Mouse (Mus musculus) CD4-positive, CD25-positive, alpha-beta regulatory T cell, adult 2 months (primary cell): Measurements from ENCODE around the gene Cyb561d1.
A peak's percentile ranks its signal among the peaks of the same experiment; 100 is the strongest.

ENCODE experiments used
- DNase-seq: peaks from one replicate; pipeline ENCODE4 v3.0.0-alpha.2; 2012; ENCODE audit warnings: low read depth, low spot score

Cyb561d1 gene

DNA sequence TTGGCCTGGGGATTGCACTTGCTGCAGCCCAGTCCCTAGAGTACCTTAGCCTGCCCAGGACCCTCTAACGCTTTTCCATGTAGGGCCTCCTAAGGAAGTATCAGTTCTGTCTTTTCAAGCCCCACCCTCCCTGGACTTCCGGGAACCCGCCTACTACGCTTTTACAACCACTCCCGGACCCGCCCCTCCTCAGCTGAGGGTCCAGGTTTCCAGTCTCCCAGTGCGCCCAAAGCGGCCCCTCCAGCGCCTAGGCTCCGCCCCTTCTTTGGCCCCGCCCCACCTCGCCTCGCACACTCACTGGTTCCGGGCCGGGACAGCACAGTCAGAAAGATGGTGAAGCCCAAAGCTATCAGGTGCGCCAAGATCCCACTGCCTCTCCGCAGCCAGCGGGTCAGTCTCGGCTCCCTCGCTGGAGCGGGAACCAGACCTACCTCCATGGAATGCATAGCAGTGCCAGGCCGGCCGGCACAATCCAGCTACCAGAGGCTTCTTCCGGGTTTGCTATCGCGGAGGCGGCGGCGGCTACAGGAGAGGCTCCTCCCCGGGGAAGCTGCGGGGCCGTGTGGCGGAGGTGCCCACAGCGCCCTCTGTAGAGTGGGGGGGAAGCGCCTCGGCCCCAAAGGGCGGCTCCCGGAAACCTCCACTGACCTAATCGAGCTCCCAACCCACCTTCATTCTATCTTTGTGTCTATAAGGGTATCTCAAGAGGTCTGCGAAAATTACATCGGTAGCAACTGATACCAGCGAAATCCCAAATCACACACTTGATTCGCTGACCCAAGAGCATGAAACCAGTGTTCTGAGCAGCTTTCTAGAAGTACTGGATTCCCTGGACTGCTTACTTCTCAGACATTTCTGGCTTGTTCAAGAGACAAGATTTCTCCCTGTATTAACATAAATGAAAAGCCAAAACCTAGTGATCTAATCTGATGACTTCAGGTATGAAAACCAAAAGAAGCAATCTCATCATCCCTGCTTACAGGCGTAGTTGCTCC lies at the start of gene Cyb561d1:
TSS of gene Cyb561d1 (minus strand) at position 884 of the 995 bp plus-strand sequence.
- peak; percentile 93 for DNase-seq

DNA sequence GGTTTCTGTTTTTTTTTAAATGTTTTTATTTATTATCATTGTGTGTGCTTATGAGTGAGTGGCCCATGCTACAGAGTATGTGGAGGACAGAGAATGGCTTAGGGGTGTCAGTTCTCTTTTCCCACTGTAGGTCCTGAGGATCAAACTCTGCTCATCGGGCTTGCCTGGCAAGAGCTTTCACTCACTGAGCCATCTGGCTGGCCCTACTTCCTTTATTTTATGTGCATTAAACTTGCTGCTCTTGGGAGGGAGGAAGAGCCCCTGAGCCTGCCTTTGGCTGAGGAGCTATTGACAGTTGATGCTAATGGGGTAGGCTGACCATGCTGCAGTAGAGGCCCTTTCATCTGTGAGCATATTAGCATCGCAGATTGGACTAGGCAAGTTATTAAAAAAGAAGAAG lies 45.8 kb upstream of the Cyb561d1 start:
- DNase-seq, result no peak

GRCm38 (mm10) chr3:108241243-108241839 lies 40.3 kb upstream of the Cyb561d1 start:
- no peak for DNase-seq

GRCm38 (mm10) chr3:108237474-108238102 lies 36.6 kb upstream of the Cyb561d1 start:
- DNase-seq, result peak; percentile 15

DNA sequence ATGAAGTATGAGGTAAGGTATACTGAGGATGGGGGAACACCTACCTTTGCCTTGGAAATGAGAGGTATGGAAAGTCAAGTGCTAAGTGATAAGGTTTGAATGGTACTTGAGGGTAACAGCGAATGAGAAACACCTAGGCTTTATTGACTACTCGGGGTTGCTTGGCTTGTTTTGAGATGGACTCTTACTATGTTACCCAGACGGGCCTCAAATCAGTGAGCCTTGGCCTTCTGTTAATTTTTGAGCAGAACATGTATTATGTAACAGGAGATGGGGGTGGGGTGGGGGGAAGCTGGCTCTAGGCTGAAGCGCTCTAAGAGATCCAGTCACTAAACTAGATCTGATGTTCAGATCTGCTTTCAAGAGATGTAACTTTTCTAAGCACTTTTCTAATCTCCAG lies 30.6 kb upstream of the Cyb561d1 start:
- no peak for DNase-seq

- DNase-seq, result no peak
These were observed 26.5 kb upstream of the Cyb561d1 start for GRCm38 (mm10) chr3:108227521-108227920.

GRCm38 (mm10) chr3:108226558-108227350 lies 25.7 kb upstream of the Cyb561d1 start, which contains the start of gene Sypl2:
Gene Sypl2, minus strand, starts transcription at chr3:108226648.
- peak; percentile 53 for DNase-seq

DNA sequence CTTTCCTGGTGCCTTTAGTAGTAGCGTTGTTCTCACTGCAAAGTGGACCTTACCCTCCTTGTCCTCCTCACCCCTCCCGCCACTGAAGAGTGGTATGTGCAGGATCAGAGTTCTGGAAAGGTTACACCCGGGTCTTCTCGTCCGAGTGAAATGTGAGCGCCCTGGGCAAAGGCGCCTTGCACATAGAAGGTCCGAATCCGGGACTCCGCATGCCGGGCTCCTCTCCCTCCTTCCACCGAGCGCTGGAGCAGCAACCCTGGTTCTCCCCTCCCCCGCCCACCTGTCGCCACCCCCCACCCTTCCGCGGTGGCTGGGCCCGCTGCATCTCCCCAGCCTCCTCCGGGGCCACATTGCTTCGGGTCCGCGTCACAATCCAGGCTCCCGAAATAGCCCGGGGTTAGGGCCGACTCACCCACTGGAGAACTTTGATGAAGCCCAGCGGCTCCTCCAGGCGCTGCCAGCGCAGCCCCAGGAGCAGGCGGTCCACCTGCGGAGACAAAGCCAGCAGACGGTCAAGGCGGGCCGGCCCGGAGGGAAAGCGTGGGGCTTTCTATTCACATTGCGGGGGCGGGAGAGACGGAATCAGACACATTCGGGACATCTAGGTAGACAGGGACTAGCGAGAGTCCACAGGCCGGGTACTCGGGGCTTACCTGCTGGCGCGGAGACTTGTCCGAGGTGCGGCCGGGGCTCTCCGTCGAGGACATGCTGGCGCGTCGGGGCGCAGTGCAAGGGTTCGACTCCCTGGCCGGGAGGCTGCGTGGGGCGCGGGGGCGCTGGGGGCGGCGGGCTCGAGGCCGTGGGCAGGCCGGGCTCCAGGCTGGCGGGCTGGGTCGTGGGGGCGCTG lies 24.9 kb upstream of the Cyb561d1 start:
- DNase-seq, result peak; percentile 15

GRCm38 (mm10) chr3:108220661-108221060 lies 19.6 kb upstream of the Cyb561d1 start:
- no peak for DNase-seq

DNA sequence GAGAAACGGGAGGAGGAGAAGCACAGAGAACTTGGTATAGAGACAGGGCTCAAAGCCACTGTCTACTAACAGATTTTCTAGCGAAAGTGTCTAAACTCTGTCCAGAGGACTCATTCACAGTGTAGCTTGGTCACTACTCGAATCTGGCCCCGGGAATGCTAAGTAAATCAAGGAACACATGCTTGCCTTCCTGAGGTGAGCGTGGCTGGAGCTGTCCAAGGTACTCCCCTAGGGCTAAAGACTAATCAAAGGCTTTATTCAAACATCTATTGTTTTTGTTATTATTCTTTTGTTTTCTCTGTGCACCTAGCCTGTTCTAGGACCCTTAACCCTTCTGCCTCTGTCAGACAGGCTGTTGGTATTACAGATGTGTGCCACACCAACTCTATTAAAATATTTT lies 13.7 kb upstream of the Cyb561d1 start:
- DNase-seq, result no peak

GRCm38 (mm10) chr3:108212406-108212805 lies 11.4 kb upstream of the Cyb561d1 start:
- no peak for DNase-seq

DNA sequence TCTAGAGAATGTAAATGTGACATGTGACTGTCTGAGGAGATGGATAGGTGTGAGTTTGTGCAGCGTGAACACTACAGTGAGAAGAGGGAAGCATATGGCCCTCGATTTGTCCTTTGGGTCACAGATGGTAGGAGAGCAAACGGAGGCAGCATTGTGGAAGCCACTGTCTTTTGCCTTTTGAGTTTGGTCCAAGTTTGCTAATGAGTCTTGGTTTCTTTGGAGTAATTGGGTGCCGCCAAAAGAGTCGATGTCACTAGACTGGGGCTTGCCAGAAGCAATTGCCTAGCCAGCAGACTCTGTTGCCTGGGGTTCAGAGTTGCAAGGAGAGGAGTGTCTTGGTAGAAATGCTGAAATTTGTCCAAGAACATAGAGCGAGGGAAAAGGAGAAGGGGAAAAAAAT lies 10.8 kb upstream of the Cyb561d1 start:
- no peak for DNase-seq

DNA sequence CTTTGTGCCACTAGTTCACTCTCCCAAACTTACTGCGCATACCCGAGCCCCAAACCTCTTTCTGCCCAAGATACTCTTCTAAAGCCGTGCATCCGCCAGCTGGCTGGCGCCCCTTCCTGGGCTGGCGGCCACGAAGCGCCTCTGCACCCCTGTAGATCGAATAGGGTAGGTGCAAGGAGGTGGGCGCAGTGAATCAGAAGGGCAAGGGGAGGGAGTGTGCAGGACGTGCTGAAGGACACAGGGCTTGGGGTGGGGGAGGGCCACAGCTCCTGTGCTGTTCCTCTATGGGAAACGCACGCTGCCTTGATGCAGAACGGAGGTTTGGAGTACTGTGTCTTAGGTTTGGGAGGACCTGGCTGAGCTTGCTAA lies 9.7 kb upstream of the Cyb561d1 start, which contains the start of gene Atxn7l2:
TSS of gene Atxn7l2 (minus strand) at position 164 of the 369 bp plus-strand sequence.
- peak; percentile 84 for DNase-seq

DNA sequence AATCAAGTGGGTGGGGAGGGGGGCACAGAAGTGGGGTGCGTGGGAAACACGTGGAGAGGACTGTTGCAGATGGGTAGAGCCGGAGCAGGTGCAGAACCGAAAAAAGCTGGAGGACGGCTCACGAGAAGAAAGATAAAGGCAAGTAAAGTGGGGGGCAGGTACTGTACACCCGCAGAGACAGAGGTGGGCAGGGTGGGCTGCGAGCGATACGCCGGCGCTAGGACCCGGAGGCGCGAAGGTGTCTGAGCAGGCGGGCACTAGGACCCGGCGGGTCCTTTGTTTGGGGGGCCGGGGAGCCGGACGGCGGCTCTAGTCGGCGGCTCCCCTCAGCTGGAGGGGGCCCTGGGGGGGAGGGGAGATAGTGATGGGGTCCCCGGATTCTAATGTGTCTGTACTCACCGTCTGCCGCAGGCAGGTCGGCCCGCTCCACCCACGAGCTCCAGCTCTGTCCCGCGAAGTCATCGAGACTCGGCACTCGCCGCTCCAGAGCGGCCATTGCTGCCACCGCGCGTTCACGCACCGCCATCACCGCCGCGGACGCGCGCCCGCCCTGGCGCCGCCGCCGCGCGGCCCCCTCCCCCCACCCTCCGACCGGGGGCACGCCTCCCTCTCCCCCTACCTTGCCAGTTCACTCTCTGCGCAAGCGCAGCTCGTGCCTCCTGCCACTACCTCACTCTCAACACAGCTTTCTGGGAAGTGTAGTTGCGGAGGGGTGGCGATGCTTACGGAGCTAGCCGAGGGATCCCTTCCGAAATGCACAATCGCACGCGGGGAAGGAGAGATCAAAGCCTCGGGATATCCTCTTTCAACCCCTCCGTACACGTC lies 9.1 kb upstream of the Cyb561d1 start:
- peak; percentile 98 for DNase-seq

DNA sequence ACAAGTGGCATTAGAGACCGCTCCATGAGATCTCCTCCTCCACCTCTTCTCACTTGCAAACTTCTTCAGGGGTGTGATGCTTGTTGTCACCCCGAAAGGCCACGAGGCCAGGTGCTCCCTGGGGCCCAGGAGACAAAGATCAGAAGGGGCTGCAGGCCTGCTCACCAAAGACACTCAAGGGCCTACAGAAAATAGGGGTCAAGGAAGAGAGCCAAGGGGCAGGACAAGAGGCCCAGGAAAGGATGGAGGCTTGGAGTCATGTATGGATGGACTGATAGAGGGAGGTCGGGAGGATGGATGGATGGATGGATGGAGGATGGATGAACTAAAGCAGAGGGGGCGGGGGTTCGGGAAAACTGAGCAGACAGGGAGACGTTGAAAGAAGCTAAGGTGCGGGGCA lies 8.5 kb upstream of the Cyb561d1 start:
- no peak for DNase-seq

GRCm38 (mm10) chr3:108209001-108209400 lies 8.0 kb upstream of the Cyb561d1 start:
- no peak for DNase-seq

GRCm38 (mm10) chr3:108206731-108207375 lies 5.8 kb upstream of the Cyb561d1 start:
- DNase-seq, result no peak

DNA sequence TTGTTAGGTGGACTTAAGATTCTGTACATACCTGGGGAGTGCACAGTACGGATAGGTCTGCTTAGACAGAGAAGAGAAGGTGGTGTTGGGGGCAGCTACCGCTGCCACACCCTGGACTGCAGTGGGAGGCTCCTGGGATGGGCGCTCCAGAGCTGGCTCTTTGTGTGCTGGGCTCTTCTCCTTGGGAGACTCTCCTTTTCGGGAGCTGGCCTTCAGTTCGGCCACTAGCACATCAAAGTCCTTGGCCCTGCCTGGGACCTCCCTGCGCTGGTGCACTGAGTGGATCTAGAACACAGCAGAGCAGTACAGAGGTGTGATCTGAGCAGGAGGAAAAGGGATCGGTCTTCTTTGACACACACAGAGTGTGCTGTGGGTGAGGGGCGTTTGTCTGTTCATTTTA lies 4.6 kb upstream of the Cyb561d1 start:
- DNase-seq, result no peak

DNA sequence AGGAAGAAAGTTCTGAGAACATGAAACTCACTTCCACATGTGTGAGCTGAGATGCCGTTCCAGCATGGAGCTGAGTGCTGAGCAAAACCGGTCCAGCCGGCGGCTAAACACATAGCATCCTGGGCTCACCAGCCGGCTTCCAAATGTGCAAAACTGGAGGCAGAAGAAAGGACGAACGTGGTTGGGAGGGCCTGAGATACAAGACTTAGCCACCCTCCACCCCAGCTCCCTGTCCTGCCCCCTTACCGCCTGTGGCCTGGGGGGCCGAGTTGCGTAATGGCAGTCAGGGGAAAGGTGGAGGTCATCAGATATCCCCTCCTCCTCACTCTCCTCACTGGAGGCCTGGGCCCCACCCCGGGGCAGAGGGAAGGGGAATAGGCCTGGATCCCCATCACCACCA lies 3.5 kb upstream of the Cyb561d1 start:
- no peak for DNase-seq
